Mouse (Mus musculus): ENCODE measurements around the gene Arcn1.

DNA sequence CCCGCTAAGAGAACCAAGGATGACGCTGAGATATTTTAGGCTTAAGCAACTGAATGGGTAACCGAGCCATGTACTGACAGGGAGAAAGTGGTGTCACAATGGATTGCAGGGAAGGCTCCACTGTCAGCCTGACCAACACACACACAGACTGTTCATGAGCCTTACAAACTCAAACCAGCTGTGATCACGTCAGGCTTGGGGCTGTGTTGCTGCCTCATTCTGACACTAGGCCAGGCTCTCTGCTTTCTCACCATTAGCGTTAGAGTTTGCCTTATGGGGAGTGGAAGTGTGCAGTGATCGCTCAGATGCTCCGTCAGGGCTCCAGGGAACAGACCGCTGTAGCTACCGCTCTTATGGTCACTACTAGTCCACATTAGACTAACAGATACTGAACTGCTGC is 25.2 kb upstream of the Arcn1 start:
- TF ChIP-seq POLR2A (IDR thresholded peaks at IDR 0.05; ENCODE audit: extremely low read depth, insufficient read depth, low read length) (no peak), CTCF (IDR thresholded peaks at IDR 0.05; ENCODE audit: low read depth, low read length) (no peak)
